Mouse (Mus musculus) embryonic facial prominence, embryonic 10.5 days (tissue): Measurements from ENCODE around the gene Col27a1. TPM values are rescaled to one million over a fixed set of nuclear protein-coding genes. Genes with fewer than 3 reads are reported as not detected.
A peak's percentile ranks its signal among the peaks of the same experiment; 100 is the strongest.
"Not testable (repeated sequence)": the region's sequence is repeated elsewhere in the genome, so short reads cannot be mapped to it uniquely, and the experiment has no call there.

Source experiments
- DNase-seq: peaks from one replicate; pipeline ENCODE4 v3.0.0-alpha.2; 2017; ENCODE audit warnings: low spot score
- H3K27ac ChIP-seq: fragments of 300-500 bp; sonication (generic); replicated peaks from 2 replicates; pipeline ENCODE4 v1.5.1; 2016; ENCODE audit warnings: mild to moderate bottlenecking
- H3K27me3 ChIP-seq: fragments of 300-500 bp; sonication (generic); replicated peaks from 2 replicates; pipeline ENCODE4 v1.6.1; 2016; ENCODE audit warnings: low read depth, mild to moderate bottlenecking; ENCODE audit not compliant: poor library complexity, severe bottlenecking
- H3K36me3 ChIP-seq: fragments of 300-500 bp; sonication (generic); replicated peaks from 2 replicates; pipeline ENCODE4 v1.6.1; 2016; ENCODE audit warnings: mild to moderate bottlenecking, moderate library complexity
- H3K4me1 ChIP-seq: fragments of 300-500 bp; sonication (generic); 2 replicates; pipeline ENCODE4 v1.6.1; 2016
- H3K4me3 ChIP-seq: fragments of 300-500 bp; sonication (generic); 2 replicates; pipeline ENCODE4 v1.5.1; 2016; ENCODE audit warnings: mild to moderate bottlenecking, moderate library complexity
- H3K9me3 ChIP-seq: fragments of 300-500 bp; sonication (generic); 2 replicates; pipeline ENCODE4 v1.6.1; 2016; ENCODE audit warnings: mild to moderate bottlenecking
- WGBS: fragments of 180-500 bp; shearing (Covaris S2); methylation state at CpG from one replicate; pipeline ENCODE4 v1.1.7; 2016; 5-methylcytosine and 5-hydroxymethylcytosine counted together
- polyA plus RNA-seq: library from polyadenylated mRNA; unstranded; fragments of >200 nt; fragmentation: Nextera tagmentation; extraction: Ambion mirVana; gene quantifications from 2 replicates; pipeline ENCODE4 v1.2.1, GENCODE M21; 2016

Col27a1 gene
- polyA plus RNA-seq, 1 experiment from 2014 or later: 5.3 TPM

- no peak for DNase-seq
- H3K9me3 ChIP-seq: no peaks in the 10 kb centered on the region
- 83% methylated on average over 8 of the region's 8 CpGs for WGBS
- H3K27ac ChIP-seq: no peak overlapping the region; the same call in 1 of the 2 replicates
- no peak overlapping the region for H3K4me3 ChIP-seq
- H3K36me3 ChIP-seq: peaks cover 34% of the 10 kb centered on the region
- no peaks in the 10 kb centered on the region for H3K27me3 ChIP-seq
- peaks cover 23% of the 10 kb centered on the region; the same call in 1 of the 2 replicates for H3K4me1 ChIP-seq
These were observed 83.1 kb downstream of the Col27a1 start for GRCm38 (mm10) chr4:63296876-63297275.

GRCm38 (mm10) chr4:63298191-63298590, 84.4 kb downstream of the Col27a1 start:
- 92% methylated on average over 8 of the region's 8 CpGs for WGBS
- H3K36me3 ChIP-seq: peaks cover 26% of the 10 kb centered on the region
- no peak overlapping the region for H3K27ac ChIP-seq
- no peaks in the 10 kb centered on the region for H3K27me3 ChIP-seq
- no peak overlapping the region for H3K4me3 ChIP-seq
- peaks cover 16% of the 10 kb centered on the region; the same call in 1 of the 2 replicates for H3K4me1 ChIP-seq
- no peaks in the 10 kb centered on the region for H3K9me3 ChIP-seq
- no peak for DNase-seq

DNA sequence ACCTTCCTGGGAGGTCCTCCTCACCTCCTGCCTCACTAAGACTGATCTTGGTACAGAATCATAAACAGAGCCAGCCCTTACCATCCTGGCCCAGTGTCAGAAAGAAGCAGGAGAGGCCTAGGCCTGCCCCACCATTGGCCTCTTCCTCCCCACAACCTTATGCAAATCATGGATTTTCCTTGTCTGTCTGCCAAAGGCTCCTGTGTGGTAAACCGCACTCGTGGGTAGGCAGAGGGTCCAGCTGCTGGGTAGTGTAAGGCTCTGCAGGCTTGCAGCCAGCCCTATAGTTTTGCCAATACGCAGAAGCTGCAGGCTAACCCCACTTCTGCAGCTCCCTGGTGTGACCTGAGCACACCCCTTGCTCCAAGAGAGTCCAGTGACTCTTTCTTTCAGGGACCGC, 88.8 kb downstream of the Col27a1 start:
- Histone ChIP-seq H3K4me3 (no peak overlapping the region), H3K27me3 (0 out of 2 replicates have a peak, but pooled peaks cover 7% of the 10 kb centered on the region), H3K9me3 (no peaks in the 10 kb centered on the region), H3K27ac (no peak overlapping the region), H3K4me1 (peaks cover 3% of the 10 kb centered on the region; the same call in 1 of the 2 replicates), H3K36me3 (peaks cover 3% of the 10 kb centered on the region; the same call in 1 of the 2 replicates)
- no peak for DNase-seq
- 74% methylated on average over 4 of the region's 4 CpGs for WGBS

DNA sequence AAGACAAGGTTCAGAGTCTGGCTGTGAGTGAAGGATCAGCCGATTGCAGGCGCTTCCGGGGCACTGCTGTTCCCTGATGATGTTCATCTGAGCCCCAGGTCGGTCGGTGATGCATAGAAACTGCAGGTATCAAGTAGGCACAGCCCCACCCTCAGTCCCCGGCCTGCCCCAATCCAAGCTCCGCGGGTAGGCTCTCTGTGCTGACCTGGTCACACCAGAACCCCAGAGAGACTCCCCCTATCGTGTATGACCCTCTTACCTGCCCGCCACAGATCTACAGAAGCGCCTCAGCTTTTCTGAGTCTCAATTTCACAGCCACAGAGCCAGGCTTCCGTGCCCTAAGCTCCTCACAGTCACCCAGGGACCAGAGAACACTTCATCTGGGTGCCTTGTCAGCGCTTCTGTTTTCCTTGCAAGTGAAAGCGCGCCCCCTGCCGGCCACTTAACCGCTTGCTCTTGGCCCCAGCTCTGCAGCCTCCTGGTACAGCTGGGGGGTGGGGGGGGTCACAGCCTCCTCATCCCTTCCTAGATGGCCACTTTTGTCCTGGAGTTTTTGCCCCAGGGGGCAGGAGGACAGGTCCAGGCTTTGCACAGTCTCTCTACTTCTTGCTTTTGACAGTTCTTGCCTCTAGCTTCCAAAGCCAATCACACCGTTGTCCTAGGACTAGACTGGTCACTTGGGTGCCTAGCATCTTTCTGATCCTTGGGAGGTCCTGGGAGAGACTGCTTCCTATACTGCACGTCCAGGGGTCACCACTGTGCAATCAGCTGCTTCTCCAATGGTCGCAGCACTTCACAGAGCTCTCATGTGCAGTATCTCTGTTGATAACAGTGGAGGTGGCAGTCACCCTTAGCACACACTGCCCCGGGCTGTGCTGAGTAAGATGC, 93.6 kb downstream of the Col27a1 start:
- peak overlapping the region; percentile 52; the same call in 1 of the 2 replicates for H3K27ac ChIP-seq
- no peaks in the 10 kb centered on the region; the same call in 1 of the 2 replicates for H3K36me3 ChIP-seq
- 31% methylated on average over 21 of the region's 21 CpGs for WGBS
- peaks cover 3% of the 10 kb centered on the region; the same call in 1 of the 2 replicates for H3K4me1 ChIP-seq
- peak; percentile 91 for DNase-seq
- H3K9me3 ChIP-seq: no peaks in the 10 kb centered on the region
- H3K27me3 ChIP-seq: 0 out of 2 replicates have a peak, but pooled peaks cover 7% of the 10 kb centered on the region
- no peak overlapping the region for H3K4me3 ChIP-seq

- no peaks in the 10 kb centered on the region; the same call in 1 of the 2 replicates for H3K36me3 ChIP-seq
- no peak for DNase-seq
- peaks cover 3% of the 10 kb centered on the region; the same call in 1 of the 2 replicates for H3K4me1 ChIP-seq
- H3K9me3 ChIP-seq: no peaks in the 10 kb centered on the region
- 0 out of 2 replicates have a peak, but pooled peaks cover 7% of the 10 kb centered on the region for H3K27me3 ChIP-seq
- 67% methylated on average over 3 of the region's 3 CpGs for WGBS
- H3K27ac ChIP-seq: no peak overlapping the region
- H3K4me3 ChIP-seq: no peak overlapping the region
These were observed 94.5 kb downstream of the Col27a1 start for GRCm38 (mm10) chr4:63308316-63308715.

DNA sequence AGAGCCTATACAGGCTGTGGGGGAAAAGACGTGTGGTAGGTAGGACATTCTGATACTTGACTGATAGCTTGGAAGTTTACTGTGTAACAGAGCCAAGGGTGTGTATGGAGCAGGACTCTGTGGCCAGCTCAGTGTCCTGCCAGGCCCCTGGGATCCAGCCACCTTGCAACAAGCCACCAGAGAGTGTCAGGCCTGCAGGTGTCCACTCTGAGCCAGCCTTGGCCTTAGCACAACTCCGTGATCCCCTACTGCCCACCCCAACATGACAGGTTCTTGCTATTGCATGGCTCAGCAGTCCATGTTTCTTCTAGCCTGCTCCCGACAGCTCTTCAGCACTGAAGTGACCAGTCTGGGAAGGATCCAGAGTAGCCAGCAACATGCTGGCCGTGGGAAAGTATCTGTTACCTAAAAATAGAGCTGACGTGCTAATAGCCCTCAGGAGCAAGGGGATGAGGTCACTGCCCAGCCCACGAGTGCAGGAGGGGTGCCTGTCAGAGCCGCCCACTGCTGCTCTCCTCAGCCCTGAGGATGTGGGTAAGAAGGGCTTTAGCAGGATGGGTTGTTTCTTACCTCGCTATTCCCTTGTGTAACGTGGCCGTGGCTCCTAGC, 96.5 kb downstream of the Col27a1 start:
- Histone ChIP-seq H3K9me3 (no peaks in the 10 kb centered on the region), H3K4me3 (no peak overlapping the region), H3K27me3 (0 out of 2 replicates have a peak, but pooled peaks cover 7% of the 10 kb centered on the region), H3K27ac (no peak overlapping the region), H3K36me3 (peaks cover 3% of the 10 kb centered on the region), H3K4me1 (peaks cover 3% of the 10 kb centered on the region; the same call in 1 of the 2 replicates)
- 67% methylated on average over 10 of the region's 10 CpGs for WGBS
- DNase-seq: no peak

GRCm38 (mm10) chr4:63311426-63311825, 97.6 kb downstream of the Col27a1 start:
- Histone ChIP-seq H3K4me3 (no peak overlapping the region), H3K27ac (no peak overlapping the region), H3K9me3 (no peaks in the 10 kb centered on the region), H3K4me1 (peaks cover 3% of the 10 kb centered on the region; the same call in 1 of the 2 replicates), H3K36me3 (peaks cover 3% of the 10 kb centered on the region), H3K27me3 (0 out of 2 replicates have a peak, but pooled peaks cover 6% of the 10 kb centered on the region)
- no peak for DNase-seq
- WGBS: 92% methylated on average over 7 of the region's 7 CpGs

DNA sequence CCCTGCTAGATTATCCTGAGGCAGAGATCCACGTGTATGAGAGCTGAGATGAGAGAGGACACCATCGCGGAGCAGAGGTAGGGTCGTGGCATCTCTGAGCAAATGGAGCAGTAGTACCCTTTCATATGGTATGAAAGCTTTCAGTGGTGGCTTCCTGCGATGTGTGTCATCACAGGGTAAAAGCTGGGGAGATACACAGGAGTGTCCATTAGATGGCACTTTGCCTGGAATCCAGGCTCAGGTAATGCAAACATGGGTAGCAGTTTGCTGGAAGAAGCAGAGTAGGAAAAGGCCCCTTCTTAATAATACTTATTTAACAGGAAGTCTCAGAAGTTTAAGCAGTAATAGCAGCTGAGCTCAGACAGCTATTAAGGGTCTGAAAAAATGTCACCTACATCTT, 100.3 kb downstream of the Col27a1 start:
- H3K36me3 ChIP-seq: peaks cover 15% of the 10 kb centered on the region
- no peaks in the 10 kb centered on the region for H3K9me3 ChIP-seq
- no peak for DNase-seq
- H3K4me1 ChIP-seq: no peaks in the 10 kb centered on the region
- no peak overlapping the region for H3K27ac ChIP-seq
- no peaks in the 10 kb centered on the region for H3K27me3 ChIP-seq
- WGBS: 82% methylated on average over 5 of the region's 5 CpGs
- H3K4me3 ChIP-seq: no peak overlapping the region

GRCm38 (mm10) chr4:63316076-63316746, 102.4 kb downstream of the Col27a1 start:
- H3K36me3 ChIP-seq: peaks cover 19% of the 10 kb centered on the region
- no peak overlapping the region for H3K27ac ChIP-seq
- 71% methylated on average over 9 of the region's 9 CpGs for WGBS

DNA sequence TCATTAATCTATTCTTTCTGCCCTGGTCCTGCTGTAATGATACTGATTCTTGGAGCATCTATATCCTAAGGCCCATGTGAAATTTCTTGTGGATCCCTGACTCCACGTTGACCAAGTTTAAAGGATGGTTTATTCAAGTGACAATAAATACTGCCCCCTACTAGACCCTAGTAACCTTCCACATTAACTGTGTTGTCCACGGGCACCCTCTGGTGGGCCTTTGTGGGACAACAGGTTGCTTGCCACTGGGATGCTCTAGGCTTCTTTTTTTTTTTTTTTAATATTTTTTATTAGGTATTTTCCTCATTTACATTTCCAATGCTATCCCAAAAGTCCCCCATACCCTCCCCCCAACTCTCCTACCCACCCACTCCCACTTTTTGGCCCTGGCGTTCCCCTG, 105.8 kb downstream of the Col27a1 start:
- not testable (repeated sequence) for H3K27ac ChIP-seq, H3K4me1 ChIP-seq, H3K27me3 ChIP-seq, H3K4me3 ChIP-seq, H3K9me3 ChIP-seq
- WGBS: 33% methylated on average over 3 of the region's 3 CpGs
- peak; percentile 70 for DNase-seq
- H3K36me3 ChIP-seq: peaks cover 49% of the 10 kb centered on the region

More at GRCm38 (mm10) chr4:63316076-63316746, 102.4 kb downstream of the Col27a1 start:
- Histone ChIP-seq H3K4me3 (no peak overlapping the region), H3K9me3 (no peaks in the 10 kb centered on the region), H3K4me1 (no peaks in the 10 kb centered on the region), H3K27me3 (no peaks in the 10 kb centered on the region)
- DNase-seq: no peak

GRCm38 (mm10) chr4:63323275-63323815, 109.5 kb downstream of the Col27a1 start:
- Histone ChIP-seq H3K27ac (no peak overlapping the region), H3K9me3 (no peaks in the 10 kb centered on the region), H3K4me3 (no peak overlapping the region), H3K27me3 (no peaks in the 10 kb centered on the region), H3K4me1 (no peaks in the 10 kb centered on the region), H3K36me3 (peaks cover 50% of the 10 kb centered on the region)
- DNase-seq: no peak
- WGBS: 77% methylated on average over 8 of the region's 8 CpGs

DNA sequence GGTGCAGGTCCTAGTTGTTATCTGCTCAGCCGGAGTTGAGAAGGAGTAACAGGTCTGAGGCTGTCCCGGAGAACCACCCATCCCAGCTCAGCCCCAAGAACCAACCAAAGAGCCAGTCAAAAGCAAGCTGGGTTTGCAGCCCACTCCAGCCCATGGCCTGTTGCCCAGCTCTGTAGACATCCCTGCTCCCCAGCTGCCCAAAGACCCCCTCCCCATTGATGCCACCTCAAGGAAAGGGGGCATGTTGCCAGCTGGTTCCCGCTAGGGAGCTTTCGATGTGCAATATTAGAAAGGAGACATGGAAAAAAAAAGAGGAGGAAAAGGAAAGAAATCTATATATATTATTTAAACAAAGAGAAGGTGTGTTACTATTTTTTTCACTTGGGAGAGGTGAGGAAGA, 119.6 kb downstream of the Col27a1 start:
- Histone ChIP-seq H3K27me3 (no peaks in the 10 kb centered on the region), H3K4me1 (peaks cover 7% of the 10 kb centered on the region), H3K36me3 (peaks cover 34% of the 10 kb centered on the region), H3K9me3 (no peaks in the 10 kb centered on the region), H3K4me3 (no peak overlapping the region), H3K27ac (no peak overlapping the region)
- no peak for DNase-seq
- WGBS: 94% methylated on average over 4 of the region's 4 CpGs
